Mouse (Mus musculus) G1E-ER4 (cell line): ENCODE results near the gene Pnpla2. TPM values are rescaled to one million over a fixed set of nuclear protein-coding genes. Genes with fewer than 3 reads are reported as not detected.

ENCODE experiments used
- GATA1 ChIP-seq: IDR thresholded peaks from one replicate; pipeline ENCODE4 v1.8.0; 2012; ENCODE audit warnings: low read length, inconsistent platforms
- polyA plus RNA-seq: library from polyadenylated mRNA; stranded (reverse); fragments of >175 nt; gene quantifications from 2 replicates; pipeline ENCODE4 v1.2.3, GENCODE M21; 2012

Gene Pnpla2
- polyA plus RNA-seq, 1 experiment, result 77.3 TPM

- no peak for TF ChIP-seq GATA1
Measured at GRCm38 (mm10) chr7:141457986-141458660, 3.1 kb downstream of the Pnpla2 start.

GRCm38 (mm10) chr7:141458661-141459060 lies 3.7 kb downstream of the Pnpla2 start:
- no peak for TF ChIP-seq GATA1

GRCm38 (mm10) chr7:141459301-141459711 lies 4.3 kb downstream of the Pnpla2 start:
- no peak for TF ChIP-seq GATA1

GRCm38 (mm10) chr7:141460001-141460390 lies 5.0 kb downstream of the Pnpla2 start:
- no peak for TF ChIP-seq GATA1

GRCm38 (mm10) chr7:141460391-141461113 lies 5.6 kb downstream of the Pnpla2 start, which contains the start of gene Cracr2b:
Gene Cracr2b, plus strand, starts transcription at chr7:141461094.
- TF ChIP-seq GATA1, result no peak

GRCm38 (mm10) chr7:141461521-141462332 lies 6.7 kb downstream of the Pnpla2 start:
- no peak for TF ChIP-seq GATA1

GRCm38 (mm10) chr7:141462333-141462821 lies 7.4 kb downstream of the Pnpla2 start:
- no peak for TF ChIP-seq GATA1

GRCm38 (mm10) chr7:141463824-141464602 lies 9.0 kb downstream of the Pnpla2 start:
- TF ChIP-seq GATA1, result no peak

GRCm38 (mm10) chr7:141464603-141465201 lies 9.7 kb downstream of the Pnpla2 start:
- no peak for TF ChIP-seq GATA1

- TF ChIP-seq GATA1, result no peak
Measured at GRCm38 (mm10) chr7:141465388-141466044, 10.5 kb downstream of the Pnpla2 start.

- TF ChIP-seq GATA1, result no peak
Measured at GRCm38 (mm10) chr7:141466045-141466394, 11.0 kb downstream of the Pnpla2 start.

GRCm38 (mm10) chr7:141466607-141467148 lies 11.7 kb downstream of the Pnpla2 start:
- no peak for TF ChIP-seq GATA1

GRCm38 (mm10) chr7:141467230-141468030 lies 12.4 kb downstream of the Pnpla2 start, which contains the start of gene Cd151:
Gene Cd151, plus strand, starts transcription at chr7:141467392.
- no peak for TF ChIP-seq GATA1
